Mouse (Mus musculus) cerebellum, adult 2 months (tissue): ENCODE data around the gene Fstl4.

ENCODE experiments used
- CTCF ChIP-seq: fragments of 200-500 bp; IDR thresholded peaks from 2 replicates; pipeline ENCODE4 v1.5.1; 2011; ENCODE audit warnings: low read depth, mild to moderate bottlenecking, control low read depth, low read length, moderate library complexity, borderline replicate concordance; ENCODE audit not compliant: insufficient read depth
- POLR2A ChIP-seq: fragments of 200-500 bp; IDR thresholded peaks from 2 replicates; pipeline ENCODE4 v1.6.1; 2011; ENCODE audit warnings: low read length, control low read depth, borderline replicate concordance; ENCODE audit not compliant: insufficient read depth

GRCm38 (mm10) chr11:52968809-52969208, 204.4 kb downstream of the Fstl4 start:
- TF ChIP-seq POLR2A (no peak), CTCF (no peak)
